Mouse (Mus musculus): ENCODE measurements at regions not wholly inside any gene's neighbourhood (a gene's known extent, or its start where the extent isn't known, plus 50 kb on each side); places are given as distances from the start of the nearest gene placed in this dataset.
A peak's percentile ranks its signal among the peaks of the same experiment; 100 is the strongest.

GRCm38 (mm10) chr2:19714025-19714424, 56.5 kb downstream of the Otud1 start:
- DNase-seq (ENCODE audit: low spot score): no peak
- no peaks in the 10 kb centered on the region for H3K27me3 ChIP-seq (ENCODE audit: insufficient read depth, poor library complexity, severe bottlenecking)
- WGBS: 65% methylated on average over 3 of the region's 3 CpGs
- H3K9me3 ChIP-seq: no peaks in the 10 kb centered on the region
- no peaks in the 10 kb centered on the region for H3K36me3 ChIP-seq
- H3K4me1 ChIP-seq (replicated peaks): no peaks in the 10 kb centered on the region
- H3K27ac ChIP-seq: no peak overlapping the region
- H3K4me3 ChIP-seq: no peak overlapping the region

- DNase-seq (ENCODE audit: low spot score): peak; percentile 35
- Histone ChIP-seq H3K36me3 (no peaks in the 10 kb centered on the region), H3K4me1 (replicated peaks) (no peaks in the 10 kb centered on the region), H3K27ac (no peak overlapping the region), H3K4me3 (peak overlapping the region; percentile 31; the same call in 1 of the 2 replicates), H3K27me3 (ENCODE audit: insufficient read depth, poor library complexity, severe bottlenecking) (no peaks in the 10 kb centered on the region), H3K9me3 (no peaks in the 10 kb centered on the region)
- 32% methylated on average over 11 of the region's 11 CpGs for WGBS
Measured at GRCm38 (mm10) chr2:19715564-19716238, 58.1 kb downstream of the Otud1 start.

GRCm38 (mm10) chr2:19716388-19716787, 58.8 kb downstream of the Otud1 start:
- WGBS: 90% methylated on average over 5 of the region's 5 CpGs
- no peak for DNase-seq (ENCODE audit: low spot score)
- Histone ChIP-seq H3K4me1 (replicated peaks) (no peaks in the 10 kb centered on the region), H3K27ac (no peak overlapping the region), H3K27me3 (ENCODE audit: insufficient read depth, poor library complexity, severe bottlenecking) (no peaks in the 10 kb centered on the region), H3K9me3 (no peaks in the 10 kb centered on the region), H3K4me3 (no peak overlapping the region), H3K36me3 (no peaks in the 10 kb centered on the region)

- Histone ChIP-seq H3K4me1 (replicated peaks) (no peaks in the 10 kb centered on the region), H3K9me3 (no peaks in the 10 kb centered on the region), H3K36me3 (no peaks in the 10 kb centered on the region), H3K4me3 (no peak overlapping the region), H3K27ac (no peak overlapping the region), H3K27me3 (ENCODE audit: insufficient read depth, poor library complexity, severe bottlenecking) (no peaks in the 10 kb centered on the region)
- no peak for DNase-seq (ENCODE audit: low spot score)
- 91% methylated on average over 6 of the region's 6 CpGs for WGBS
Measured at GRCm38 (mm10) chr2:19726085-19726484, 68.5 kb downstream of the Otud1 start.

- 9% methylated on average over 9 of the region's 9 CpGs for WGBS
- Histone ChIP-seq H3K4me3 (no peak overlapping the region), H3K27ac (no peak overlapping the region), H3K4me1 (replicated peaks) (no peaks in the 10 kb centered on the region), H3K27me3 (ENCODE audit: insufficient read depth, poor library complexity, severe bottlenecking) (no peaks in the 10 kb centered on the region), H3K9me3 (no peaks in the 10 kb centered on the region), H3K36me3 (no peaks in the 10 kb centered on the region)
- DNase-seq (ENCODE audit: low spot score): peak; percentile 31
Measured at GRCm38 (mm10) chr2:19726904-19727303, 69.4 kb downstream of the Otud1 start.

GRCm38 (mm10) chr2:19732922-19733859, 75.6 kb downstream of the Otud1 start:
- no peak overlapping the region for H3K27ac ChIP-seq
- H3K36me3 ChIP-seq: no peaks in the 10 kb centered on the region
- WGBS: 83% methylated on average over 12 of the region's 12 CpGs
- no peaks in the 10 kb centered on the region for H3K27me3 ChIP-seq (ENCODE audit: insufficient read depth, poor library complexity, severe bottlenecking)
- H3K4me1 ChIP-seq (replicated peaks): no peaks in the 10 kb centered on the region
- DNase-seq (ENCODE audit: low spot score): no peak
- no peaks in the 10 kb centered on the region for H3K9me3 ChIP-seq
- no peak overlapping the region for H3K4me3 ChIP-seq

GRCm38 (mm10) chr2:19734164-19734870, 76.8 kb downstream of the Otud1 start:
- 82% methylated on average over 12 of the region's 12 CpGs for whole genome bisulfite sequencing
- Histone ChIP-seq H3K9me3 (no peaks in the 10 kb centered on the region), H3K4me3 (no peak overlapping the region), H3K36me3 (no peaks in the 10 kb centered on the region), H3K27me3 (ENCODE audit: insufficient read depth, poor library complexity, severe bottlenecking) (no peaks in the 10 kb centered on the region), H3K4me1 (replicated peaks) (no peaks in the 10 kb centered on the region), H3K27ac (no peak overlapping the region)
- no peak for DNase-seq (ENCODE audit: low spot score)

GRCm38 (mm10) chr2:19741508-19741907, 84.0 kb downstream of the Otud1 start:
- Histone ChIP-seq H3K4me3 (no peak overlapping the region), H3K27ac (no peak overlapping the region), H3K9me3 (0 out of 2 replicates have a peak, but pooled peaks cover 2% of the 10 kb centered on the region), H3K36me3 (no peaks in the 10 kb centered on the region), H3K27me3 (ENCODE audit: insufficient read depth, poor library complexity, severe bottlenecking) (no peaks in the 10 kb centered on the region), H3K4me1 (replicated peaks) (no peaks in the 10 kb centered on the region)
- DNase-seq (ENCODE audit: low spot score): no peak

GRCm38 (mm10) chr2:19743467-19743866, 85.9 kb downstream of the Otud1 start:
- no peak overlapping the region for H3K4me3 ChIP-seq
- H3K27me3 ChIP-seq (ENCODE audit: insufficient read depth, poor library complexity, severe bottlenecking): no peaks in the 10 kb centered on the region
- 77% methylated on average over 4 of the region's 4 CpGs for WGBS
- H3K36me3 ChIP-seq: no peaks in the 10 kb centered on the region
- DNase-seq (ENCODE audit: low spot score): no peak
- no peak overlapping the region for H3K27ac ChIP-seq
- no peaks in the 10 kb centered on the region for H3K4me1 ChIP-seq (replicated peaks)
- 0 out of 2 replicates have a peak, but pooled peaks cover 2% of the 10 kb centered on the region for H3K9me3 ChIP-seq

- no peak overlapping the region for H3K27ac ChIP-seq
- H3K9me3 ChIP-seq: 0 out of 2 replicates have a peak, but pooled peaks cover 2% of the 10 kb centered on the region
- H3K4me3 ChIP-seq: no peak overlapping the region
- no peaks in the 10 kb centered on the region for H3K27me3 ChIP-seq (ENCODE audit: insufficient read depth, poor library complexity, severe bottlenecking)
- WGBS: 97% methylated on average over 2 of the region's 2 CpGs
- no peak for DNase-seq (ENCODE audit: low spot score)
- no peaks in the 10 kb centered on the region for H3K36me3 ChIP-seq
- H3K4me1 ChIP-seq (replicated peaks): no peaks in the 10 kb centered on the region
Measured at GRCm38 (mm10) chr2:19744986-19745660, 87.6 kb downstream of the Otud1 start.

GRCm38 (mm10) chr2:19752753-19753152, 95.2 kb downstream of the Otud1 start:
- no peaks in the 10 kb centered on the region for H3K36me3 ChIP-seq
- H3K4me3 ChIP-seq: no peak overlapping the region
- DNase-seq (ENCODE audit: low spot score): no peak
- H3K9me3 ChIP-seq: no peaks in the 10 kb centered on the region
- 92% methylated on average over 11 of the region's 11 CpGs for WGBS
- H3K27me3 ChIP-seq (ENCODE audit: insufficient read depth, poor library complexity, severe bottlenecking): no peaks in the 10 kb centered on the region
- no peaks in the 10 kb centered on the region for H3K4me1 ChIP-seq (replicated peaks)
- no peak overlapping the region for H3K27ac ChIP-seq

- no peaks in the 10 kb centered on the region for H3K27me3 ChIP-seq (ENCODE audit: insufficient read depth, poor library complexity, severe bottlenecking)
- H3K4me1 ChIP-seq (replicated peaks): no peaks in the 10 kb centered on the region
- no peak for DNase-seq (ENCODE audit: low spot score)
- no peak overlapping the region for H3K4me3 ChIP-seq
- H3K36me3 ChIP-seq: no peaks in the 10 kb centered on the region
- no peak overlapping the region for H3K27ac ChIP-seq
- no peaks in the 10 kb centered on the region for H3K9me3 ChIP-seq
Measured at GRCm38 (mm10) chr2:19753479-19753878, 95.9 kb downstream of the Otud1 start.
